ENCODE assay signal across 14 mouse cellular contexts in the genomic region with DNA sequence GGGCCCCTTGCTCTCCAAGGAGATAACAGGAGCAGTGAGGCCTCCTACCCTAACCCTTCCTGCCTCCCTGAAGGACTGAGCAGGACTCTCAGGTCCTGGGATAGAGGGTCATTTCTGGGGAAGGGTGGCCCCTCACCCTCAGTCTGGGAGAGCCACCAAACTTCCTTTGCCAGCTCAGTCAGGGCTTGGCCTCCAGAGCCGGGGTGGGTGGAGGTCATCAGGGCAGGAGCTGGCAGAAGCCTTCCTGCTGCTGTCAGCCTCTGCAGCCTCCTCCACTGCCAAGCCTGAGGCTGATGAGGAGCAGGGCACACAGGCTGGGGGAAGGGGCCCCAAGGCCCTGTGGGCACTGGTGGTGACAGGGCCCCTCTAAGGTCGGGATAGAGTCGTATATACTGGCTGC. TPM values are rescaled to one million over a fixed set of nuclear protein-coding genes. Genes with fewer than 3 reads are reported as not detected.
A peak's percentile ranks its signal among the peaks of the same experiment; 100 is the strongest.
DNase-seq lines count a peak whose midpoint lies in the region; ATAC-seq lines count a peak whose summit lies in the region.
"Had no signal": no experiment of that assay in that cellular context is flagged by ENCODE, and none has a peak within 500 bp of the region (broad histone marks: within the 10 kb centered on the region; RNA-seq: fewer than 3 reads in every experiment).

No protein-coding gene starts in this region.

- 0 out of 2 replicates have a peak, but pooled peaks have one; percentile 15 for ATAC-seq in heart, embryonic 15.5 days (replicated peaks; ENCODE audit: insufficient number of reproducible peaks, insufficient read depth, low FRiP score, low read depth)
- ATAC-seq in midbrain, embryonic 13.5 days: peak; percentile 31; the same call in 1 of the 2 replicates
- no peak for ATAC-seq in midbrain, embryonic 16.5 days
- no peak for ATAC-seq in limb, embryonic 13.5 days (ENCODE audit: low FRiP score, low read depth)

- H3K9me3 ChIP-seq in heart, embryonic 15.5 days (replicated peaks): no peaks in the 10 kb centered on the region
- H3K9me3 ChIP-seq in midbrain, embryonic 13.5 days: no peaks in the 10 kb centered on the region
- no peaks in the 10 kb centered on the region for H3K9me3 ChIP-seq in midbrain, embryonic 16.5 days (replicated peaks; ENCODE audit: control insufficient read depth, low read length, poor library complexity, severe bottlenecking)
- H3K9me3 ChIP-seq in limb, embryonic 13.5 days: no peaks in the 10 kb centered on the region

- H3K36me3 ChIP-seq in heart, embryonic 15.5 days: peaks cover 15% of the 10 kb centered on the region; the same call in 1 of the 2 replicates
- H3K36me3 ChIP-seq in midbrain, embryonic 13.5 days: peaks cover 25% of the 10 kb centered on the region
- H3K36me3 ChIP-seq in midbrain, embryonic 16.5 days (ENCODE audit: control insufficient read depth, insufficient read depth, low read length): peaks cover 6% of the 10 kb centered on the region; the same call in 1 of the 2 replicates
- peaks cover 29% of the 10 kb centered on the region for H3K36me3 ChIP-seq in limb, embryonic 13.5 days

- H3K9ac ChIP-seq in heart, embryonic 15.5 days: no peak overlapping the region
- H3K9ac ChIP-seq in midbrain, embryonic 13.5 days (replicated peaks): 0 out of 2 replicates have a peak overlapping the region, but pooled peaks have one; percentile 4
- H3K9ac ChIP-seq in midbrain, embryonic 16.5 days (ENCODE audit: low read depth, low read length): no peak overlapping the region
- peak overlapping the region; percentile 36; the same call in 1 of the 2 replicates for H3K9ac ChIP-seq in limb, embryonic 13.5 days
- H3K9ac ChIP-seq: liver, embryonic 14.5 days had no signal

- H3K4me2 ChIP-seq in heart, embryonic 15.5 days: no peak overlapping the region
- no peak overlapping the region for H3K4me2 ChIP-seq in midbrain, embryonic 13.5 days (replicated peaks)
- H3K4me2 ChIP-seq in midbrain, embryonic 16.5 days (ENCODE audit: low read length): no peak overlapping the region
- H3K4me2 ChIP-seq in limb, embryonic 13.5 days (replicated peaks): no peak overlapping the region

- H3K27me3 ChIP-seq in heart, embryonic 15.5 days: peaks cover 34% of the 10 kb centered on the region
- H3K27me3 ChIP-seq in midbrain, embryonic 13.5 days: no peaks in the 10 kb centered on the region; the same call in 1 of the 2 replicates
- H3K27me3 ChIP-seq in midbrain, embryonic 16.5 days (ENCODE audit: control insufficient read depth, insufficient read depth, low read depth, low read length): no peaks in the 10 kb centered on the region; the same call in 1 of the 2 replicates
- peaks cover 32% of the 10 kb centered on the region for H3K27me3 ChIP-seq in limb, embryonic 13.5 days

- H3K4me3 ChIP-seq in heart, embryonic 15.5 days: no peak overlapping the region
- H3K4me3 ChIP-seq in midbrain, embryonic 13.5 days (replicated peaks): no peak overlapping the region
- no peak overlapping the region for H3K4me3 ChIP-seq in midbrain, embryonic 16.5 days (ENCODE audit: low read depth, low read length)
- H3K4me3 ChIP-seq in limb, embryonic 13.5 days: no peak overlapping the region

- WGBS in heart, embryonic 15.5 days: 30% methylated on average over 3 of the region's 3 CpGs
- WGBS in midbrain, embryonic 13.5 days: 31% methylated on average over 3 of the region's 3 CpGs
- 25% methylated on average over 3 of the region's 3 CpGs for WGBS in midbrain, embryonic 16.5 days
- WGBS in limb, embryonic 13.5 days: 39% methylated on average over 3 of the region's 3 CpGs

- no peak overlapping the region for H3K27ac ChIP-seq in heart, embryonic 15.5 days
- no peak overlapping the region for H3K27ac ChIP-seq in midbrain, embryonic 13.5 days
- H3K27ac ChIP-seq in midbrain, embryonic 16.5 days (ENCODE audit: low read length): no peak overlapping the region
- H3K27ac ChIP-seq in limb, embryonic 13.5 days: no peak overlapping the region
- H3K27ac ChIP-seq: liver, embryonic 14.5 days had no signal

- peak; percentile 37 to 55 for DNase-seq in adrenal gland, postnatal 36 days
- no peak for DNase-seq in adrenal gland, postnatal 4 days (ENCODE audit: low spot score in 2 of 2)
- no peak for DNase-seq in heart, adult 8-10 months (ENCODE audit: low spot score)
- DNase-seq in kidney, postnatal 36 days: no peak
- DNase-seq: cerebellum, adult 11 months; gastrocnemius, postnatal 25 days; lung, postnatal 36 days; right cerebral cortex, adult 18-20 months; spleen, adult 18-20 months had no signal

- H3K4me1 ChIP-seq in heart, embryonic 15.5 days (replicated peaks): peaks cover 9% of the 10 kb centered on the region
- H3K4me1 ChIP-seq in midbrain, embryonic 13.5 days (replicated peaks): peaks cover 31% of the 10 kb centered on the region
- H3K4me1 ChIP-seq in midbrain, embryonic 16.5 days (ENCODE audit: control insufficient read depth, insufficient read depth, low read length): peaks cover 9% of the 10 kb centered on the region; the same call in 1 of the 2 replicates
- H3K4me1 ChIP-seq in limb, embryonic 13.5 days: peaks cover 11% of the 10 kb centered on the region; the same call in 1 of the 2 replicates

RNA-seq across cellular contexts. Expression of a gene that starts 9.5 kb away (rescaled TPM):
- 1 to 10 TPM; 1.3 to 1.8 TPM for total RNA-seq in adrenal gland, postnatal 36 days (2021)
- 10 to 100 TPM in 1 of 2 experiments, 1 to 10 TPM in 1; 9.5 to 12.3 TPM for total RNA-seq in adrenal gland, postnatal 4 days (2021)
- 0.45 and 1.3 TPM in 2 replicates for polyA plus RNA-seq in heart, embryonic 15.5 days (2015; fragmentation: Nextera tagmentation; extraction: Ambion mirVana)
- 1 to 10 TPM in 2 of 4 experiments, under 1 TPM in 2; 0.55 to 1.7 (median 0.94) TPM for total RNA-seq in heart, adult 8-10 months (2022)
- 0.58 and 0.67 TPM in 2 replicates for polyA plus RNA-seq in midbrain, embryonic 13.5 days (2015; fragmentation: Nextera tagmentation; extraction: Ambion mirVana)
- polyA plus RNA-seq in midbrain, embryonic 16.5 days (2015; fragmentation: Nextera tagmentation; extraction: Ambion mirVana): 3.0 and 3.8 TPM in 2 replicates
- polyA plus RNA-seq in limb, embryonic 13.5 days (2015; fragmentation: Nextera tagmentation; extraction: Ambion mirVana): 5.9 and 6.3 TPM in 2 replicates

RNA-seq across cellular contexts. Expression of a gene that starts 14.5 kb away (rescaled TPM):
- 1 to 10 TPM; 5.5 to 7.3 TPM for total RNA-seq in adrenal gland, postnatal 36 days (2021)
- 1 to 10 TPM; 8.0 to 9.0 TPM for total RNA-seq in adrenal gland, postnatal 4 days (2021)
- polyA plus RNA-seq in heart, embryonic 15.5 days (2015; fragmentation: Nextera tagmentation; extraction: Ambion mirVana): 7.4 and 8.1 TPM in 2 replicates
- total RNA-seq in heart, adult 8-10 months (2022): 1 to 10 TPM; 1.6 to 2.7 (median 2.4) TPM
- polyA plus RNA-seq in midbrain, embryonic 13.5 days (2015; fragmentation: Nextera tagmentation; extraction: Ambion mirVana): 14.0 and 16.6 TPM in 2 replicates
- polyA plus RNA-seq in midbrain, embryonic 16.5 days (2015; fragmentation: Nextera tagmentation; extraction: Ambion mirVana): 18.8 and 19.1 TPM in 2 replicates
- polyA plus RNA-seq in limb, embryonic 13.5 days (2015; fragmentation: Nextera tagmentation; extraction: Ambion mirVana): 5.6 and 7.5 TPM in 2 replicates

RNA-seq across cellular contexts. Expression of a gene that starts 14.8 kb away (rescaled TPM):
- total RNA-seq in adrenal gland, postnatal 36 days (2021): 100 to 1,000 TPM; 137 to 143 TPM
- total RNA-seq in adrenal gland, postnatal 4 days (2021): 100 to 1,000 TPM; 134 to 142 TPM
- polyA plus RNA-seq in heart, embryonic 15.5 days (2015; fragmentation: Nextera tagmentation; extraction: Ambion mirVana): 207 and 240 TPM in 2 replicates
- 100 to 1,000 TPM; 124 to 149 (median 135) TPM for total RNA-seq in heart, adult 8-10 months (2022)
- 295 and 296 TPM in 2 replicates for polyA plus RNA-seq in midbrain, embryonic 13.5 days (2015; fragmentation: Nextera tagmentation; extraction: Ambion mirVana)
- polyA plus RNA-seq in midbrain, embryonic 16.5 days (2015; fragmentation: Nextera tagmentation; extraction: Ambion mirVana): 266 and 286 TPM in 2 replicates
- polyA plus RNA-seq in limb, embryonic 13.5 days (2015; fragmentation: Nextera tagmentation; extraction: Ambion mirVana): 293 and 294 TPM in 2 replicates

RNA-seq across cellular contexts. Expression of a gene that starts 46.9 kb away (rescaled TPM):
- 10 to 100 TPM; 41.3 to 51.4 TPM for total RNA-seq in adrenal gland, postnatal 36 days (2021)
- 10 to 100 TPM; 36.0 to 40.2 TPM for total RNA-seq in adrenal gland, postnatal 4 days (2021)
- 20.2 and 23.3 TPM in 2 replicates for polyA plus RNA-seq in heart, embryonic 15.5 days (2015; fragmentation: Nextera tagmentation; extraction: Ambion mirVana)
- 10 to 100 TPM; 41.2 to 42.2 (median 41.5) TPM for total RNA-seq in heart, adult 8-10 months (2022)
- 8.6 and 9.5 TPM in 2 replicates for polyA plus RNA-seq in midbrain, embryonic 13.5 days (2015; fragmentation: Nextera tagmentation; extraction: Ambion mirVana)
- polyA plus RNA-seq in midbrain, embryonic 16.5 days (2015; fragmentation: Nextera tagmentation; extraction: Ambion mirVana): 12.0 and 12.7 TPM in 2 replicates
- polyA plus RNA-seq in limb, embryonic 13.5 days (2015; fragmentation: Nextera tagmentation; extraction: Ambion mirVana): 8.9 and 10.6 TPM in 2 replicates

Comparison
In these comparisons a context has a peak if more than half of its experiments do, and no peak if none do; other contexts are left out.
1. DNase-seq: peak in adrenal gland, postnatal 36 days (2 of 2); none in adrenal gland, postnatal 4 days (0 of 2), heart, adult 8-10 months (single experiment) and kidney, postnatal 36 days (0 of 2).
2. ATAC-seq: peak in heart, embryonic 15.5 days (single experiment) and midbrain, embryonic 13.5 days (single experiment); none in midbrain, embryonic 16.5 days (single experiment) and limb, embryonic 13.5 days (single experiment).
3. H3K9ac ChIP-seq: peak in midbrain, embryonic 13.5 days (single experiment) and limb, embryonic 13.5 days (single experiment); none in heart, embryonic 15.5 days (single experiment) and midbrain, embryonic 16.5 days (single experiment).